Mouse (Mus musculus) neural tube, embryonic 14.5 days (tissue): ENCODE measurements around the gene Ctrl. TPM values are rescaled to one million over a fixed set of nuclear protein-coding genes. Genes with fewer than 3 reads are reported as not detected.

Source experiments
- ATAC-seq: fragments of 200-750 bp; cut with Nextera tagmentation; 2 replicates; pipeline ENCODE4 v1.8.0; 2017; ENCODE audit warnings: low read depth, mild to moderate bottlenecking, moderate TSS enrichment, moderate library complexity
- H3K27ac ChIP-seq: fragments of 300-500 bp; sonication (generic); 2 replicates; pipeline ENCODE4 v1.5.1; 2014; ENCODE audit warnings: low read depth, mild to moderate bottlenecking, control low read depth, low read length, moderate library complexity, mixed read lengths
- H3K27me3 ChIP-seq: fragments of 300-500 bp; sonication (generic); 2 replicates; pipeline ENCODE4 v1.6.1; 2014; ENCODE audit warnings: low read length; ENCODE audit not compliant: control insufficient read depth, insufficient read depth
- H3K36me3 ChIP-seq: fragments of 300-500 bp; sonication (generic); 2 replicates; pipeline ENCODE4 v1.6.1; 2014; ENCODE audit warnings: low read length, mixed read lengths; ENCODE audit not compliant: control insufficient read depth, insufficient read depth
- H3K4me1 ChIP-seq: fragments of 300-500 bp; sonication (generic); 2 replicates; pipeline ENCODE4 v1.6.1; 2014; ENCODE audit warnings: low read length; ENCODE audit not compliant: control insufficient read depth, insufficient read depth
- H3K4me2 ChIP-seq: fragments of 300-500 bp; sonication (generic); 2 replicates; pipeline ENCODE4 v1.6.1; 2014; ENCODE audit warnings: mild to moderate bottlenecking, low read depth, low read length, control low read depth
- H3K4me3 ChIP-seq: fragments of 300-500 bp; sonication (generic); 2 replicates; pipeline ENCODE4 v1.5.1; 2014; ENCODE audit warnings: low read depth, low read length, control low read depth, mixed read lengths
- H3K9ac ChIP-seq: fragments of 300-500 bp; sonication (generic); replicated peaks from 2 replicates; pipeline ENCODE4 v1.6.1; 2014; ENCODE audit warnings: low read depth, mild to moderate bottlenecking, control low read depth, low read length, mixed read lengths
- H3K9me3 ChIP-seq: fragments of 300-500 bp; sonication (generic); 2 replicates; pipeline ENCODE4 v1.6.1; 2016; ENCODE audit warnings: low read length; ENCODE audit not compliant: control insufficient read depth
- WGBS: fragments of 180-500 bp; shearing (Covaris S2); extraction: QIAGEN DNeasy Blood & Tissue Kit; methylation state at CpG from one replicate; pipeline ENCODE4 v1.1.7; 2014; 5-methylcytosine and 5-hydroxymethylcytosine counted together
- polyA plus RNA-seq: library from polyadenylated mRNA; unstranded; fragments of >200 nt; fragmentation: Nextera tagmentation; extraction: Ambion mirVana; gene quantifications from 2 replicates; pipeline ENCODE4 v1.2.1, GENCODE M21; 2014

The Ctrl gene
- polyA plus RNA-seq, 1 experiment from 2014 or later: 3.8 TPM

- 3% methylated on average over 40 of the region's 40 CpGs for WGBS
- H3K9me3 ChIP-seq: no peaks in the 10 kb centered on the region
- ATAC-seq: peak; percentile 72
- peak overlapping the region; percentile 41 for H3K4me3 ChIP-seq
- H3K36me3 ChIP-seq: no peaks in the 10 kb centered on the region
- peak overlapping the region; percentile 48 for H3K4me2 ChIP-seq
- peak overlapping the region; percentile 44 for H3K9ac ChIP-seq
- H3K27ac ChIP-seq: no peak overlapping the region
- 0 out of 2 replicates have a peak, but pooled peaks cover 2% of the 10 kb centered on the region for H3K4me1 ChIP-seq
- H3K27me3 ChIP-seq: peaks cover 12% of the 10 kb centered on the region
Measured at GRCm38 (mm10) chr8:105965266-105965904, 31.7 kb upstream of the Ctrl start.

GRCm38 (mm10) chr8:105964506-105965265, 31.0 kb upstream of the Ctrl start:
- Histone ChIP-seq H3K4me1 (0 out of 2 replicates have a peak, but pooled peaks cover 2% of the 10 kb centered on the region), H3K9ac (no peak overlapping the region), H3K9me3 (no peaks in the 10 kb centered on the region), H3K4me3 (peak overlapping the region; percentile 41), H3K4me2 (peak overlapping the region; percentile 48), H3K36me3 (no peaks in the 10 kb centered on the region), H3K27me3 (peaks cover 12% of the 10 kb centered on the region), H3K27ac (no peak overlapping the region)
- WGBS: 76% methylated on average over 12 of the region's 12 CpGs
- no peak for ATAC-seq

GRCm38 (mm10) chr8:105961536-105961935, 27.9 kb upstream of the Ctrl start:
- Histone ChIP-seq H3K36me3 (no peaks in the 10 kb centered on the region), H3K27me3 (peaks cover 7% of the 10 kb centered on the region), H3K27ac (no peak overlapping the region), H3K9ac (no peak overlapping the region), H3K4me3 (no peak overlapping the region), H3K4me1 (0 out of 2 replicates have a peak, but pooled peaks cover 2% of the 10 kb centered on the region), H3K4me2 (no peak overlapping the region), H3K9me3 (no peaks in the 10 kb centered on the region)
- 92% methylated on average over 10 of the region's 10 CpGs for WGBS
- ATAC-seq: no peak

- WGBS: 83% methylated on average over 14 of the region's 14 CpGs
- no peak overlapping the region for H3K4me2 ChIP-seq
- H3K4me3 ChIP-seq: no peak overlapping the region
- no peak overlapping the region for H3K9ac ChIP-seq
- H3K27ac ChIP-seq: no peak overlapping the region
- H3K36me3 ChIP-seq: no peaks in the 10 kb centered on the region
- peaks cover 7% of the 10 kb centered on the region for H3K27me3 ChIP-seq
- no peaks in the 10 kb centered on the region for H3K9me3 ChIP-seq
- 0 out of 2 replicates have a peak, but pooled peaks cover 2% of the 10 kb centered on the region for H3K4me1 ChIP-seq
- ATAC-seq: no peak
Measured at GRCm38 (mm10) chr8:105961101-105961500, 27.4 kb upstream of the Ctrl start.

GRCm38 (mm10) chr8:105959350-105959749, 25.7 kb upstream of the Ctrl start:
- 86% methylated on average over 7 of the region's 7 CpGs for whole genome bisulfite sequencing
- no peak overlapping the region for H3K9ac ChIP-seq
- ATAC-seq: no peak

GRCm38 (mm10) chr8:105957813-105958212, 24.2 kb upstream of the Ctrl start:
- Histone ChIP-seq H3K4me3 (no peak overlapping the region), H3K9ac (no peak overlapping the region), H3K27me3 (no peaks in the 10 kb centered on the region), H3K9me3 (no peaks in the 10 kb centered on the region), H3K27ac (no peak overlapping the region), H3K4me1 (no peaks in the 10 kb centered on the region), H3K4me2 (no peak overlapping the region), H3K36me3 (no peaks in the 10 kb centered on the region)
- ATAC-seq: no peak
- WGBS: 64% methylated on average over 3 of the region's 4 CpGs

More at GRCm38 (mm10) chr8:105959350-105959749, 25.7 kb upstream of the Ctrl start:
- Histone ChIP-seq H3K9me3 (no peaks in the 10 kb centered on the region), H3K36me3 (no peaks in the 10 kb centered on the region), H3K4me1 (no peaks in the 10 kb centered on the region), H3K4me3 (no peak overlapping the region), H3K27ac (no peak overlapping the region), H3K4me2 (no peak overlapping the region), H3K27me3 (no peaks in the 10 kb centered on the region)

GRCm38 (mm10) chr8:105956556-105956955, 22.9 kb upstream of the Ctrl start:
- Histone ChIP-seq H3K9me3 (no peaks in the 10 kb centered on the region), H3K27me3 (no peaks in the 10 kb centered on the region), H3K4me1 (no peaks in the 10 kb centered on the region), H3K36me3 (no peaks in the 10 kb centered on the region), H3K4me2 (no peak overlapping the region), H3K27ac (no peak overlapping the region), H3K4me3 (no peak overlapping the region), H3K9ac (no peak overlapping the region)
- ATAC-seq: no peak
- 91% methylated on average over 4 of the region's 4 CpGs for WGBS

- Histone ChIP-seq H3K36me3 (no peaks in the 10 kb centered on the region), H3K9ac (no peak overlapping the region), H3K9me3 (no peaks in the 10 kb centered on the region), H3K4me2 (no peak overlapping the region), H3K27me3 (no peaks in the 10 kb centered on the region), H3K4me3 (no peak overlapping the region), H3K27ac (peak overlapping the region; percentile 34; the same call in 1 of the 2 replicates), H3K4me1 (no peaks in the 10 kb centered on the region)
- 63% methylated on average over 7 of the region's 7 CpGs for WGBS
- peak; percentile 85 for ATAC-seq
Measured at GRCm38 (mm10) chr8:105951057-105951659, 17.5 kb upstream of the Ctrl start.

- Histone ChIP-seq H3K4me3 (no peak overlapping the region), H3K36me3 (no peaks in the 10 kb centered on the region), H3K4me1 (no peaks in the 10 kb centered on the region), H3K27me3 (no peaks in the 10 kb centered on the region), H3K9me3 (no peaks in the 10 kb centered on the region), H3K9ac (no peak overlapping the region), H3K4me2 (no peak overlapping the region), H3K27ac (0 out of 2 replicates have a peak overlapping the region, but pooled peaks have one; percentile 30)
- ATAC-seq: peak; percentile 57; the same call in 1 of the 2 replicates
- WGBS: 60% methylated on average over 10 of the region's 10 CpGs
Measured at GRCm38 (mm10) chr8:105949350-105949749, 15.7 kb upstream of the Ctrl start.
